Mouse (Mus musculus) hindbrain, embryonic 16.5 days (tissue): ENCODE data around the gene Ptbp3. TPM values are rescaled to one million over a fixed set of nuclear protein-coding genes. Genes with fewer than 3 reads are reported as not detected.

Experiments
- ATAC-seq: fragments of 200-750 bp; cut with Nextera tagmentation; 2 replicates; pipeline ENCODE4 v1.8.0; 2017; ENCODE audit warnings: moderate TSS enrichment, moderate library complexity
- H3K27ac ChIP-seq: fragments of 300-500 bp; sonication (generic); 2 replicates; pipeline ENCODE4 v1.5.1; 2014; ENCODE audit warnings: low read depth, mild to moderate bottlenecking, control low read depth, low read length, moderate library complexity
- H3K27me3 ChIP-seq: fragments of 300-500 bp; sonication (generic); replicated peaks from 2 replicates; pipeline ENCODE4 v1.6.1; 2014; ENCODE audit warnings: low read length; ENCODE audit not compliant: control insufficient read depth, insufficient read depth
- H3K36me3 ChIP-seq: fragments of 300-500 bp; sonication (generic); 2 replicates; pipeline ENCODE4 v1.6.1; 2014; ENCODE audit warnings: mild to moderate bottlenecking, low read length, moderate library complexity, mixed read lengths; ENCODE audit not compliant: control insufficient read depth, insufficient read depth
- H3K4me1 ChIP-seq: fragments of 300-500 bp; sonication (generic); 2 replicates; pipeline ENCODE4 v1.6.1; 2014; ENCODE audit warnings: low read depth, low read length; ENCODE audit not compliant: control insufficient read depth, insufficient read depth
- H3K4me2 ChIP-seq: fragments of 300-500 bp; sonication (generic); 2 replicates; pipeline ENCODE4 v1.6.1; 2014; ENCODE audit warnings: mild to moderate bottlenecking, low read length, control low read depth, moderate library complexity
- H3K4me3 ChIP-seq: fragments of 300-500 bp; sonication (generic); 2 replicates; pipeline ENCODE4 v1.5.1; 2014; ENCODE audit warnings: mild to moderate bottlenecking, low read length, control low read depth, moderate library complexity
- H3K9ac ChIP-seq: fragments of 300-500 bp; sonication (generic); 2 replicates; pipeline ENCODE4 v1.6.1; 2014; ENCODE audit warnings: low read depth, mild to moderate bottlenecking, control low read depth, low read length, moderate library complexity
- H3K9me3 ChIP-seq: fragments of 300-500 bp; sonication (generic); 2 replicates; pipeline ENCODE4 v1.6.1; 2014; ENCODE audit warnings: mild to moderate bottlenecking, low read length, moderate library complexity; ENCODE audit not compliant: control insufficient read depth
- WGBS: fragments of 180-500 bp; shearing (Covaris S2); extraction: QIAGEN DNeasy Blood & Tissue Kit; methylation state at CpG from one replicate; pipeline ENCODE4 v1.1.7; 2014; 5-methylcytosine and 5-hydroxymethylcytosine counted together
- polyA plus RNA-seq: library from polyadenylated mRNA; unstranded; fragments of >200 nt; fragmentation: Nextera tagmentation; extraction: Ambion mirVana; gene quantifications from 2 replicates; pipeline ENCODE4 v1.2.1, GENCODE M21; 2015

The Ptbp3 gene
- polyA plus RNA-seq, 1 experiment from 2014 or later, result 14.5 TPM

GRCm38 (mm10) chr4:59452503-59452933 lies 96.6 kb downstream of the Ptbp3 start:
- Histone ChIP-seq H3K4me1 (no peaks in the 10 kb centered on the region), H3K36me3 (no peaks in the 10 kb centered on the region), H3K27me3 (no peaks in the 10 kb centered on the region), H3K4me2 (no peak overlapping the region), H3K9ac (no peak overlapping the region), H3K4me3 (no peak overlapping the region), H3K27ac (no peak overlapping the region), H3K9me3 (no peaks in the 10 kb centered on the region)
- no peak for ATAC-seq
- WGBS, result 89% methylated on average over 8 of the region's 8 CpGs

- Histone ChIP-seq H3K9me3 (no peaks in the 10 kb centered on the region), H3K27me3 (no peaks in the 10 kb centered on the region), H3K9ac (no peak overlapping the region), H3K27ac (no peak overlapping the region), H3K4me1 (no peaks in the 10 kb centered on the region), H3K4me3 (no peak overlapping the region), H3K4me2 (no peak overlapping the region), H3K36me3 (no peaks in the 10 kb centered on the region)
- WGBS, result 91% methylated on average over 3 of the region's 3 CpGs
- no peak for ATAC-seq
These were observed 98.3 kb downstream of the Ptbp3 start for GRCm38 (mm10) chr4:59450906-59451305.

GRCm38 (mm10) chr4:59450234-59450854 lies 98.8 kb downstream of the Ptbp3 start:
- Histone ChIP-seq H3K27ac (no peak overlapping the region), H3K4me1 (no peaks in the 10 kb centered on the region), H3K36me3 (no peaks in the 10 kb centered on the region), H3K9ac (no peak overlapping the region), H3K27me3 (no peaks in the 10 kb centered on the region), H3K4me2 (no peak overlapping the region), H3K4me3 (no peak overlapping the region), H3K9me3 (no peaks in the 10 kb centered on the region)
- 88% methylated on average over 6 of the region's 6 CpGs for WGBS
- ATAC-seq, result no peak

GRCm38 (mm10) chr4:59447296-59447695 lies 101.9 kb downstream of the Ptbp3 start:
- Histone ChIP-seq H3K4me2 (no peak overlapping the region), H3K27ac (no peak overlapping the region), H3K4me3 (no peak overlapping the region), H3K4me1 (no peaks in the 10 kb centered on the region), H3K36me3 (no peaks in the 10 kb centered on the region), H3K9me3 (no peaks in the 10 kb centered on the region), H3K9ac (no peak overlapping the region), H3K27me3 (no peaks in the 10 kb centered on the region)
- no peak for ATAC-seq
- 42% methylated on average over 1 of the region's 1 CpGs for WGBS

GRCm38 (mm10) chr4:59445516-59445915 lies 103.6 kb downstream of the Ptbp3 start:
- peaks cover 3% of the 10 kb centered on the region; the same call in 1 of the 2 replicates for H3K27me3 ChIP-seq
- no peak overlapping the region for H3K27ac ChIP-seq
- H3K9ac ChIP-seq, result no peak overlapping the region
- WGBS, result 83% methylated on average over 6 of the region's 6 CpGs
- H3K36me3 ChIP-seq, result no peaks in the 10 kb centered on the region
- H3K4me1 ChIP-seq, result no peaks in the 10 kb centered on the region
- no peak for ATAC-seq
- no peaks in the 10 kb centered on the region for H3K9me3 ChIP-seq
- no peak overlapping the region for H3K4me3 ChIP-seq
- no peak overlapping the region for H3K4me2 ChIP-seq

- WGBS, result 84% methylated on average over 3 of the region's 3 CpGs
- H3K9me3 ChIP-seq, result no peaks in the 10 kb centered on the region
- H3K4me2 ChIP-seq, result no peak overlapping the region
- H3K36me3 ChIP-seq, result no peaks in the 10 kb centered on the region
- no peak overlapping the region for H3K4me3 ChIP-seq
- no peak overlapping the region for H3K9ac ChIP-seq
- H3K4me1 ChIP-seq, result no peaks in the 10 kb centered on the region
- H3K27me3 ChIP-seq, result peaks cover 3% of the 10 kb centered on the region; the same call in 1 of the 2 replicates
- H3K27ac ChIP-seq, result no peak overlapping the region
- no peak for ATAC-seq
These were observed 104.2 kb downstream of the Ptbp3 start for GRCm38 (mm10) chr4:59444994-59445393.

GRCm38 (mm10) chr4:59444085-59444484 lies 105.1 kb downstream of the Ptbp3 start:
- no peaks in the 10 kb centered on the region for H3K4me1 ChIP-seq
- H3K36me3 ChIP-seq, result no peaks in the 10 kb centered on the region
- no peaks in the 10 kb centered on the region for H3K9me3 ChIP-seq
- 72% methylated on average over 4 of the region's 4 CpGs for WGBS
- H3K4me2 ChIP-seq, result no peak overlapping the region
- H3K4me3 ChIP-seq, result no peak overlapping the region
- peaks cover 3% of the 10 kb centered on the region; the same call in 1 of the 2 replicates for H3K27me3 ChIP-seq
- no peak for ATAC-seq
- no peak overlapping the region for H3K9ac ChIP-seq
- H3K27ac ChIP-seq, result no peak overlapping the region

GRCm38 (mm10) chr4:59441265-59441664 lies 107.9 kb downstream of the Ptbp3 start:
- H3K9me3 ChIP-seq, result no peaks in the 10 kb centered on the region
- 88% methylated on average over 1 of the region's 1 CpGs for WGBS

GRCm38 (mm10) chr4:59439960-59440359 lies 109.2 kb downstream of the Ptbp3 start:
- no peaks in the 10 kb centered on the region for H3K9me3 ChIP-seq
- no peak for ATAC-seq
- H3K9ac ChIP-seq, result no peak overlapping the region
- H3K36me3 ChIP-seq, result no peaks in the 10 kb centered on the region
- peaks cover 3% of the 10 kb centered on the region; the same call in 1 of the 2 replicates for H3K27me3 ChIP-seq
- H3K4me1 ChIP-seq, result peaks cover 3% of the 10 kb centered on the region
- no peak overlapping the region for H3K4me3 ChIP-seq
- no peak overlapping the region for H3K27ac ChIP-seq
- H3K4me2 ChIP-seq, result no peak overlapping the region
- WGBS, result 52% methylated on average over 2 of the region's 2 CpGs

More at GRCm38 (mm10) chr4:59441265-59441664, 107.9 kb downstream of the Ptbp3 start:
- peaks cover 3% of the 10 kb centered on the region for H3K4me1 ChIP-seq
- ATAC-seq, result no peak
- H3K4me3 ChIP-seq, result no peak overlapping the region
- H3K36me3 ChIP-seq, result no peaks in the 10 kb centered on the region
- no peak overlapping the region for H3K9ac ChIP-seq
- no peak overlapping the region for H3K27ac ChIP-seq
- no peak overlapping the region for H3K4me2 ChIP-seq
- H3K27me3 ChIP-seq, result peaks cover 3% of the 10 kb centered on the region; the same call in 1 of the 2 replicates
